Mouse (Mus musculus): ENCODE measurements around the gene Lpin2.

Lpin2 gene

GRCm38 (mm10) chr17:71177336-71177735, 5.0 kb upstream of the Lpin2 start:
- no peak for DNase-seq

DNA sequence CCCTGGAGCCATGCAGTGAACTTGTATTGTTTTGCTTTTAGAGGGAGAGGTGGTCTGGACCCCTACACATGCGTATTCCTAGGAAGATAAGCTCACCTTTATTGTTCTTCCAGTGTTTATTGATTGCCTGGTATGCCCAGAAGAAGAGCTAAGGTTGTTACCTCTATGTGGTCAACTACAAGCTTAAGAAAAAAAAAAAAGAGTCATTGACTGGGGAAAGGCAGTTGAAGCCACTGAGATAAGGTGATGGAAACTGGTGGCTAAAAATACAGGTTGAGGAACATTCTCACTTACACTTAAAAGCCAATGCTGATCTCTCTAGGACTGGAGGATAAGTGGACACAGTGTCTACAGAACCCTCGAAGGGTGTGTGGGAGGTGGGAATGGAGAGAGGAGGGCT, 4.4 kb upstream of the Lpin2 start:
- no peak for DNase-seq

GRCm38 (mm10) chr17:71178530-71179181, 3.7 kb upstream of the Lpin2 start:
- DNase-seq, result no peak

- no peak for DNase-seq
These were observed 2.6 kb upstream of the Lpin2 start for GRCm38 (mm10) chr17:71179551-71180309.

DNA sequence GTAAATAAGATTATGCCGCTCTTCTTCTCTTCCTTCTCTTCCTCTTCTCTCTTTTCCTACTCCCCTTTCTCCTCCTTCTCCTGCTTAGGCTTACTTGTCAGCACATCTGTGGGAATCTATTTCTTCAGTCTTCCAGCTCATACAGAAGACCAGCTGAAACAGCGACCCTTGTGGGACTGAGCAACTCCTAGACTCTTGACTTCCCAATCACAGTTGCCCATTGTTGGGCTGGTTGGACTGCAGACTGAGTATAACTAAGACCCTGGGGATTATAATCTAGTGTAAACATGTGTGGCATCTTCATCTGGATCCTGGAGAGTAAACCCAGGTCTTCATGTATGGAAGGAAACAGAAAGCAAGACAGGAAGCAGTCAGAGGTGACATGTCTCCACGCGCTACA, 1.8 kb upstream of the Lpin2 start:
- DNase-seq, result no peak

- DNase-seq, result peak; percentile 94
These were observed 704 bp downstream of the Lpin2 start for GRCm38 (mm10) chr17:71182871-71183656.

DNA sequence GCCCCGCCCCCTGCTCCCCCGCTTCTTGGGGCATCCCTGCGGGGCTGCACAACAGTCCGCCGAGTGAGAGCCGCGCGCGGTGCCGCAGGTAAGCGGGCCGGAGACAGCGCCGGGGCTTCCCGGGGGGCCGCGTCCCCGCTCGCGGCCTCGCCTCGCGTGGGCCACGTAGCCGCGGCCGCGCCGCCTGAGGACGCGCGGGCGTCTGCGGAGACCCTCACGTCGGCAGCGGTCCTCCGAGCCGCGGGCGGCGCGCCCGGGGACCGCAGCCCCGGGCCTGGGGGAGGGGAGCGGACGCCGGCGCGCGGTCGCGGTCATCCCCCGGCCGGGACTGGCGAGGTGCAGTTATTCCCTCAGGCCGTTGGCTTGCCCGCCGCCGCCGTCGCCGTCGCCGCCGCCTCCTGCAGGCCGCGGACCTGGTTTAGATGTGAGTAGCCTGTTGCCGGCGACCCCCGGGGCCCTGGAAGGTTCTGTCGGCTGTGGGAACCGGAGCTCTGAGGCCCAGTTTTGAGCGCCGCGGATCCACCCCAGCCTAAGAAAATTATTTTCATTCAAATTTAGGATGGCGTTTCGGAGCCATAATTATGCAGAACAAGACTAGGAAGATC, 1.4 kb downstream of the Lpin2 start:
- no peak for DNase-seq

DNA sequence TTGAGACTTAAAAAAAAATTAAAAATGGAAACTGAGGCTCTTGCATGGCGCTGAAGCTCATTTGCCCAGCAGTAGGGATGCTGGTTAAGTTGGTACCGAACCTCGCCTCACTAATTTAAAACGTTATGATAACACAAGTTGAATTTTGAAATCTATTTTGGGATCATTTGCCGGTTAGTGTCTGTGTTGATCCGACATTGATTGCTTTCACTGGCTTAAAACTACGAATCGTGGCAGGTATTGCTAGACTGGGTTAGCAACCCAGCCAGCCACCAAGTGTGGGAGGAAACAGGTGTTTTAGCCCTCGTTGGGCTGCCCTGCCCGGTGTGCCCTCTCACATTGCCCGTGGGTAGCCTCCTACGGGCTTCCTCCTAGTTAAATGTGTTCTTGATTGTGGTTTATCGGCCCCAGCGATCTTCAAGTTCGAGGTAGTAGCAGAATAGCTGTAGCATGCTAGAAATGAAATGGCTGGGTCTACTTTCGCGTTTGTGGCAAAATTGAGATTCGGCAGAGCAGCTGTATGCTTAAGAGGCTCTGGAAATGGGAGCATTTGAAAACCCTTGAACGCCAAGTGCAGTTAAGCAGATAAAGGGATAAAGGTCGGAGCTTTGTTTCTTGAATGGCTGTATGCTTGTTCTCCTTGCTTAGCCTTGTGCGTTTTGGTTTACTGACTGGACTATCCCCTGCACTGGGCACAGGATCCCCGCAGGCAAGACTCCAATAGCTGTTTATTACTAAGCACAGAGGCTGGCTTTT, 2.2 kb downstream of the Lpin2 start:
- peak; percentile 83 for DNase-seq

DNA sequence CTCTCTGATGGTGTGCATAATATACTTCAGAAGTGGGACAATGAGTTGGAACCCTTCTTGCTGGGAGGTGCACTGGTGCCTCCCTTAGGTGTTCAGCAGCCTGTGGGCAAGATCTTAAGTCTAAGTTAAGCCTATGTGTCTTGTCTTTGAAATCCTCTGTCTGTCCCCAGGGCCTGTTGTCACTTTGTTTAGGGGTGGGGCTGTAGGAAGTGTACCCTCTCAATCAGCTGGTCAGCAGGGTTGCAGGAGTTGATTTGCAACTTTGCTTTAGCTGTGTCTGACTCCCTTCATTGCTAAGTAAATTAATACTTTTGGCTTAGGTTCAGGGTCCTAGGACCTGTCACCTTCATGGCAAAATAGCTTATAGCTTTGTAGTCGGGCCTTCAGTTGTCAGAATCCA, 3.0 kb downstream of the Lpin2 start:
- no peak for DNase-seq

DNA sequence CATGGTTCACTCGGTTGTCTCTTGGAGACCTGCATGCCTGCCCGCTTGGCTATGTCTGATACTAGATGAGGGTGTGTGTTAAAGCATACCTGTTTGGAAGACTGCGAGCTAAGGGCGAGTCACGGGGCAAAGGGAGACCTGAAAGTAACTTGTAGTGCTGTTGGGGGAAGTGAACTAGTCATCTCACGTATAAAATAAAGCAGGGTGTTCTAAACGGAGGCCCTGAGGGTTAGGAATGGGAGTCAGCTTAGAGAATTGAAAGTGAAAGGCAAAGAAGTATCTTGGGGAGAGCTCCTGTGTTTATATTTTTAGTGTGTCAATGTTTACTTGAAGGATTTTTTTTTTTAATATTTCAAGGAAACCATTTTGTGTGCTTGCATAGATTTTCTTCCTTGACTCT, 8.2 kb downstream of the Lpin2 start:
- DNase-seq, result no peak

GRCm38 (mm10) chr17:71191063-71191462, 8.7 kb downstream of the Lpin2 start:
- no peak for DNase-seq

- no peak for DNase-seq
These were observed 9.5 kb downstream of the Lpin2 start for GRCm38 (mm10) chr17:71191651-71192419.

- no peak for DNase-seq
These were observed 10.7 kb downstream of the Lpin2 start for GRCm38 (mm10) chr17:71193019-71193418.

- DNase-seq, result no peak
These were observed 11.1 kb downstream of the Lpin2 start for GRCm38 (mm10) chr17:71193485-71193884.

- DNase-seq, result no peak
These were observed 12.7 kb downstream of the Lpin2 start for GRCm38 (mm10) chr17:71194906-71195632.

- DNase-seq, result peak; percentile 74
These were observed 13.5 kb downstream of the Lpin2 start for GRCm38 (mm10) chr17:71195633-71196391.

DNA sequence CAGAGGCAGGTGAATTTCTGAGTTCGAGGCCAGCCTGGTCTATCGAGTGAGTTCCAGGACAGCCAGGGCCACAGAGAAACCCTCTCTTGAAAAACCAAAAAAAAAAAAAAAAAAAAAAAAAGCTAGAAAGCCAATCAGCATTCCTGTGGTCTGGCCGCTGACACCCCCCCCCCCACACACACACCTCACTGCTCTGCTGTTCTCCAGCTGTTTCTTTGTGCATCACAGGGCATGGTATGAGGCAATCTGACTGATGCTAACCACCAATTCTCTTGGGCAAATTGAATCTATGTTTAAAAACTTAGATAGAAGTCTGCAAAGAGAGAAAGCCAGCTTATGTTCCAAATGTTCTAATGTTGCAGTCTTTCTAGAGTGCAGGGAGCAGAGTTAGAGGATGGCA, 14.1 kb downstream of the Lpin2 start:
- no peak for DNase-seq

DNA sequence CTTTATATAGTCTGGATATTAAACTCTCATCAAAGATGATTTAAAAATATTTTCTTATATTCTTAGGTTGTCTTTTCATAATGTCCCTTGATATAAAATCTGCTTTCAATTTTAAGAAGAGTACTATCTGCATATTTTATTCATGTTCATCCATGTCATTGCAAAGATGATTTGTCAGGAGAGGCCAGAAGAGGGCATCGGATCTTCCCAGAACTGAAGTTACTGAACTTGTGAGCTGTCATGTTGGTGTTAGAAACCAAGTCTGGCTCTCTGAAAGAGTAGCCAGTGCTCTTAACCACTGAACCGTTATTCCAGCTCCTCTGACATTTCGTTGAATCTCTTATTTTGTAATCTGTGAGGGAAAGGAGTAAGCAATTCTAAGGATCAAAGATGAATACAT, 17.0 kb downstream of the Lpin2 start:
- DNase-seq, result no peak

DNA sequence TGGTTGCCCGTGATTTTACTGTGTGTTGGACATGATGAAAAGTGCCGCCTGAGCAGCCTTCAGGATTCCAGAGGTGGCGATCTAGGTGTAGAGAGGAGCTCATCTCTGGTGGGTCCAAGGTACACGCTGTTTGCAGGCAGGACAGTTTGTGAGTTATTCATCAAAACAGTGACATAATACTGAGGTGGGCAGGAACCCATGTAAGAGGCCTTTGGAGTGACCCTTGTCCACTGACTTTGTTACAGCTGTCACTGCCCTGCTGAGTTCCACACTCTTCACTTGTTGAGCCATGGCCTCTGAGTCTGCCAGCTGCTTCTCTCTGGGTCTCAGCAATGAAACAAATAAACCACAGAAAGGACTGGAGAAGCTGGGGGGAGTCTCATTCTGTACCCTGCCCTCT, 19.8 kb downstream of the Lpin2 start:
- peak; percentile 92 for DNase-seq
